Mouse (Mus musculus) heart, adult 8-10 months (tissue): Measurements from ENCODE around the gene Hemgn. TPM values are rescaled to one million over a fixed set of nuclear protein-coding genes. Genes with fewer than 3 reads are reported as not detected.

Experiments
- DNase-seq: peaks from one replicate; pipeline ENCODE4 v3.0.0; 2022; ENCODE audit warnings: low spot score
- total RNA-seq, 4 experiments: library from RNA; stranded (reverse); gene quantifications; 2 replicates each; pipeline ENCODE4 v1.2.4; 2022

The Hemgn gene
- total RNA-seq, 4 experiments from 2014 or later: 0.37 TPM; not detected in 3

DNA sequence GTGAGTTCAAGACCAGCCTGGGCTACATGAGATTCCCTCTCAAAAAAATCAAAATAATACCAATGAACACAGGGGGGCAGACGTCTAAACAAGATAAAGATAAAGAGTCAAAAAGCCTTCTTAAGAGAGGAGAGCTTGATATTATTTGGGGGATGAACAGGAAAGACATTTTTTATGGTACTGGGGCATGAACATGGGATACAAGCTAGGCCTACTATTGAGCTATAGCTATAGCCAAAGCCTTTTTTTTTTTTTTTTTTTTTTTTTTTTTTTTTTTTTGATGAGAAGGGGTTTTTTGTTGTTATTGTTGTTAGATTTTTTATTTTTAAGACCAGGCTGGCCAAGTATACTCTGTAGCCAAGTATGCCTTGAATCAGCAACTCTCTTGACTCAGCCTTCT is 1.2 kb downstream of the Hemgn start:
- DNase-seq: no peak

DNA sequence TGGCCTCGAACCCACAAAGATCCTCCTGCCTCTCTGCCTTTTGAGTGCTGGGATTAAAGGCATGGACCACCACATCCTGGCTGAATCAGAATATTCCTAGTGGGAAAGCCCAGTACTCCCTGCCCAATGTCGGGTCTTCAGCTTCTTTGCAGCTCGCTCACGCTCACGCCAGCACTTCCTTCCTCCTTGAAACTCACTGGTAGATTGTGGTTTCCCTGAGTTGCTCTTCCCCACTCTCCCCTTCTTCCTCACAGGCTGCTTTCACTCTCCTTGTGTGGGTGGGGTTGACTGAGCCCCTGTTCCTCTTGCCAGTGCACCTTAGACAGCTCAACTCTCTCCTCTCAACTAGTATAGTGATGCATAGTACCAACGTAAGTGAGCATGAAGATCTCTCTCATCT is 1.8 kb downstream of the Hemgn start:
- DNase-seq: peak; percentile 2

DNA sequence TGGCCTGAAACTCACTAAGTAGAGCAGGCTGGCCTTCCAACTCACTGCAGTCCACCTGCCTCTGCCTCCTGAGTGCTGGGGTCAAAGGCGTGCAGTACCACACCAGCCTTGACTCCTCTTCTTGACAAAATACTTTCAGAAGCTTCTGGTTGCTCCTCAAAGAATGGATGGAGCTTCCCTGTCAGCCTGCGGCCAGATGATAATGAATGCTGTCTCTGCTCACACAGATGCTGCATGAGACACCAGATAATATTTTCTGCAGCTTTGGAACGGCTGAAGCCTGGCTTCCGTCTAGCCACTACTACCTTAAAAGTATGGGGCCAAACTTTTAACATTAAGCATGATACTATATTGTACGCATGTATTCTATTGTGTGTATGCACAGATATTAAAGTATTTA is 2.6 kb downstream of the Hemgn start:
- no peak for DNase-seq

DNA sequence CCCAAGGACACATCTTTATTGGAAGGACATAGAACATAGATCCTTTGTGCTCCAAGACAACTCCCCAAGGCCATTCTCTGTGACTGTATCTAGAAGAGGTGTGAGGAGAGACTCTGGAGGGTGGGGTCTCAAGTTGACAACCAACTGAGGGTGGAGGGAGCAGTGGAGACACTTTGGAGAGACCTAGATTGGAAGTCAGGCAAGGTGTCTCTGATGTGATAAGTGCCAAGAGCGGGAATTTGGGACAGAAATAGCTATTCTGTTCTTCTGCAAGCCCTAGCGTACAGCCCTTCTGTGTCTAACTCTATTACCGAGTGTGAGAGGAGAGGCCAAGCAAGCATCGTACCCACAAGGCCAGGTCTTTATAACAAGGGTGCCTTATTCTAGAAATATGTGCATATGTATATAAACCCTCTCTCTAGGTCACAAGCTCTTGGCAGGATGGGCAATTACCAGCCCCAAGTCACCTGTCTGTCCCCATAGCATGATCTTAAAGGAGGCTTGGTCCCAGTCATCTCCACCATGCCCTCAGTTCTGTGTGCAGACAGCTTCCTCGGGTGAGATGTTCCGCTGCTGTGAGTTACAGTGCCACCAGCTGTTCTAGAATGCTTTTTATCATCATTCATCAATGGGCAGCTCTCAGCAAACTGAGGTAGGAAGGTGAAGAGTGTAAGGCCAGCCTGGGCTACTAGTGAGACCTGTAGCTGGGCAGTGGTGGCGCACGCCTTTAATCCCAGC is 6.2 kb downstream of the Hemgn start:
- DNase-seq: no peak

DNA sequence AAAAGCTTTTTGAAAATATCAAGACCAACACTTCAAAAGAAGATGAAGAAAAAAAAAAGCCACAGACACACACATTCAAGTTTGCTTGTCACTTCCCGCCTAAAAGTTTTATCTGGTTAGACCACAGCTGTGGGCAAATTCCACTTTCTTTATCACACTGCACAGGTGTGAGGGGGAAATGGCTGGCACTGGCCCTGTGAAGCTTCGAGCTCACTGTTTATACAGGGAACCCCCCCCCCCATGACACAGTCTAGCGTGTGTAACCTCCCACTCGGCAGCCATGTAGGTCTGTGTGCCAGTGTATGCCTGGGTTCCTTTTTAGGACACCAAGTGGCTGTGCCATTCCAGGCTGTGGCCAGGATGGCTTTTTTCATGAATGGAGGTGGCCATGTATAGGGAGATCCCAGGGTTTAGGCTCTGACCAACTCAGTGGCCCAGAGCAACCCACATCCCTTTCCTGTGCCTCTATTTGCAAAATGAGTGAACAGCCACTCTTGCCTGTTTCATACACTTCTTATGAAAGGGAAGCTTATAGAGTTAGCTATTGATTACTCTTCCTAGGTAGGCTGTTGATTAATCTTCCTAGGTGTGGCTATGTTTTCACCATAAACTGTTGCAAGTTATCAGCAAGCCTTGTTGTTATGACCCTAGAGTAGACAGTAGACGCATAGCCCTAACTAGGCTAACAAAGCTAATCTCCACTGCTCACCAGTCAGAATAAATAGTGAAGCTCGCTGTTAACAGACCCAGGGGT is 9.1 kb downstream of the Hemgn start:
- DNase-seq: no peak

DNA sequence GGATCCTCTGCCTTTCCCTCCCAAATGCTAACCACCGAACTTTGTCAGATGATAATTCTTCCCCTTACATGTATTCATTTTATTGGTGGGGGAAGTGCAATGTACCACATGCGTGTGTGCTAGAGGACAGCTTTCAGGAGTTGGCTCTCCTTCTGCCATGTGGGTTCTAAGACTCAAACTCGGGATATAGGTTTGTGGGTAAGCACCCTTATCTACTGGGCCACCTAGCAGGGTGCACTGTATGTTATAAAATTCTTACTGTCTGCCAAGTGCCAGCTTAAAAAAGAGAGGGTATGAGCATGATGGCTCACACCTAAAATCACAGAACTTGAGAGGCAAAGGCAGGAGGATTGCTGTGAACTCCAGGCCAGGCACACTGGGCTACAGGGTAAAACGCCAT is 14.5 kb downstream of the Hemgn start:
- DNase-seq: no peak

DNA sequence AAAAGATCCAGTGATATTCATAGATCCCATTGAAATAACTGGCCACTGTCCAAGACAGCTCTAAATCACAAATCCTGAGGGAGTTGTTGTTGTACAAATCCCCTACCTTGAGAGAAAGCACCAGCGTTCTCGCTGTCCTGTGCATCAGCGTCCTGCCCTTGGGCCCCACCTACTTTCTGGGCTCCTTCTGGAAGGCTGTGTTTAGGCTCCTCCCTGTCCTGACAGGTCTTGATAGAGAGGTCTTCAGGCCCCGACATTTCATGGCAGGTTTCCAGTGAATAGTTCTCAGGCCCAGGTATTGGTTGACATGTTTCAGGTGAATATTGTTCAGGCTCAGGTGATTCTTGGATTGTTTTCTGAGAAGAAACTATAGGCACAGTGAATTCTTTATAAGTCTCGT is 17.6 kb downstream of the Hemgn start:
- DNase-seq: no peak

DNA sequence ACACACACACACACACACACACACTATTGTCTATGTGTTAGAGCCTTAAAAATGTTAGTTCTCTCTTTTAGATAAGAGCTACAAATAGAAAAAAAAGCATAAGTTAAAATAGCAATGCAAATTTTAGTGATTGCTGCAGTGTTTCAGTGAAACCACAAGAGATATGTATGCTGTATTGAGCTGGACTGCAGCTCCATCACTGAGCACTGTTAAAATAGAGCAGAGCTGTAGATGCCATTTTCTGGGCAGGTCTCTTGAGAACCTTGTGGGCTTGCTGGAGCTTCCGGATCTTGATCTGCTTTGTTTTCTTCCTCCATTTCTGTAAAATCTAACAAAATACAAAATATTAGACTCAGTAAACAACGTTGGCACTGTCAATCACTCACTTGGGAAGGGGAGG is 18.9 kb downstream of the Hemgn start:
- no peak for DNase-seq

DNA sequence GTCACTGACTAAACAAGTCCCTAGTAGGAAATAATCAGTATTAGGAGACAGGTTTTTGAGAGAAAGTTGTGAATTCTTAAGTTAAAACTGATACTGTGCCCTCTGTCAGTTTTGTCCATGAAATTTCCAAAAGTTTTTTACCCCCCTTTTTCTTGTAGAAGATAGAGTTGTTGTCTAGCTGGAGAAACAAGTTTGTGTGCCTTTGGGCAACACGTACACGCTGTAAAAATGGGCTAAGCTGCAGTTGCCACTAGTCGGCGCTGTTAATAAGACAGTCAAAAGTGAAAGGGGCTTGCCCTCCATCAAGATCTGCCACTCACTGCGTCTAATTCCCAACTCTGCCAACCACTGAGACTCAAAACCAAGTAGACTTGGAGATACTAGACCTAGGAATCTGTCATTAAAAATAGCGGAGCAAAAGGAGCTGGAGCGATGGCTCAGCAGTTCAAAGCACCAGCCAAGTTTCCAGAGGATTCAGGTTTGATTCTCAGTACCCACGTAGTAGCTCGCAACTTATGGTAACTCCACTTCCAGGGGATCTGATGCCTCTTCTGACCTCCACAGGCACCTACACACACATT is 22.8 kb downstream of the Hemgn start:
- peak; percentile 78 for DNase-seq

DNA sequence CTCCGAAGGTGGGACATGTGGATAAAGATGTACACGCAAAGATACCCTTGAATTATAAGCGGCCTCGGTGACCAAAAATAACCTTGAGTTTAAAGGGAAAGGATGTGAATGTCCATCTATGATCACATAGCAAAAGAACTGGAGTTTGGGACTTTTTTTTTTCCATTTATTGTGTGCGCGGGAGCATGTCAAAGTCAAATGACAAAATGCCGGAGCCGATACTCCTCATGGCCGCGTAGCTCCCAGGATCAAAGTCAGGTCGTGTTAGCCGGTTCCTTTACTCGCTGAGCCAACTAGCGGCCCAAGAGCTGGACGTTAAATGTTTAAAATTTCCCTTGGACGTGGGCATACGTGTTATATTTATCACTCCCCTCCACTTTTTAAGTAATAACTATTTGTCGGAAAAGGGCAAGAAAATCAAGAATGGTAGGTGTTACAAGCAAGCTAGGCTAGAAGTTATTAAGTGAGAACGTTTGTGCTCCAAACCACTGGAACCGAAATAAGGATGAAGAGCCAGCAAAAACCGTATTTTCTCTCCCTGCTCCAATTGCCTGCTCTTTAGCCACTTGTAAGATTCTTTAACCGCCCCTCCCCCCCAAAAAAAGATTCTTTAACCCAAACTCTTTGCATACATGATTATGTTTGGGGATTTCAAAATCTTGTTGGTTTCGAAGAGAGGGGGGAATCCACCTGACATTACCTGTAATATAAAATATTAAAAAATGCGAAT is 23.5 kb downstream of the Hemgn start:
- no peak for DNase-seq

DNA sequence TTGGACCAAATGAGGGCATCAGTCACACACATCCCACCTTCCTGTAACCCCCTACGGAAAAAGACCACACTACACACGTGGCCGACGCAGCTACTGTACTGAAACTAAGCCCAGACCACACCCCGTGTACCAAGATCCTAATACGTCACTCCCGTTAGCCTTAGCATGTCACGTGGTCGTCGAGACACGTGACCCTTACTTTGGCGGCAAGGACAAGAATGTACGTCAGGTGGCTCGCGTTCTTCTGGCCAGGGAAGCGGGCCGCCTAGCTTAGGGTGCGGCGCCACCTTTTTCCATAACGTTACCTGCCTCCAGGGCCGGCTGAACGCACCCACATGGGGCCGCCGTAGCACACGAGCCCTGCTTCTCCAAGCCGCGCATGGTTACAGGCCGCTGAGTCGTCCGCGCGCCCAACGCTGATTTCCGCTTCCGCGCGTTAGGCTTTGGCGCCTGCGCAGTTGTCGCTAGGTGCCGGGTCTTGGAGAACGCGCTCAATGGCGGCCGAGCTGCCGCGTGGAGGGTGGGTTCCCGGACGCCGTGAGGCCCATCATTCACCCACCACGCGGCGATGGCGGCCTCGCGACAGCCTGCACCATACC is 24.2 kb downstream of the Hemgn start, which contains the start of gene Trmo:
Gene Trmo (minus strand): TSS at position 425 of the 599 bp plus-strand sequence.
- peak; percentile 94 for DNase-seq

DNA sequence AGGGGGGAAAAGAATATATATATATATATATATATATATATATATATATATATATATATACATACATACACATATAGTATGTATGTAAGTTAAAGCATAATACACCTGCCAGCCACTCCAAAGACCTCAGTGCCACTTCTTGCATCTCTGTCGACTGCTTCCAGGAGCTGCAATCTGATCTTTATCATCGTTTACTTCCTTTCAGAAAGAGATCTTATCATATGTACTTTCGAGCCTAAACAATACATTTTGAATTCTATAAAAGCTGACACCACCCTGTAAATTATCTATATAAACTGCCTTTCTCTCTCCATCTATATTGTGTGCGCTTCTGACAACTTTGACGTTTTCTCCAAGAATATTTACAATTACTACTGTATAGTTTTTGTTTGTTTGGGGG is 24.8 kb downstream of the Hemgn start:
- no peak for DNase-seq

DNA sequence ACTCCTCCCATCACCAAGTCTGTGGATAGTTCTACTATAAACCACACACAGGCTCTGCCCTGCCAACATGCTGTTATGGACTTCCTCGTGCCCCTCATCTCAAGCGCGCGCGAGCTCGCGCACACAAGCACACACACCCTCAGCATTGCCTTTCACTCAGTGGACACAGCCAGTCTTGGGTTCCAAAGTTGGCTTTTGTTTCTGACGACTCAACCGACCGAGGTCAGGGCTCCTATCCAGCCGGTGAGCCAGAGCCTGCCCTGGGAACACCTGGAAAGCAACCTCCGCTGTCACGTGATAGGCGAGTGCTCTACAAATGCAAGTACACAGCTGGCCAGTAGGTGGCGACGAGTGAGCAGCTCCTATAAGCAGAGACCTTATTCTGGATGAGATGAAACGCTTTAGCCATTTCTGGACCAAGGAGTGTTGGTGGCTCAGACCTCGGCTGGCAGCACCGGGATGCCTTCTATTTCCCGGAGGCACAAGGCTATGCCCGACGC is 38.4 kb downstream of the Hemgn start:
- DNase-seq: peak; percentile 77

DNA sequence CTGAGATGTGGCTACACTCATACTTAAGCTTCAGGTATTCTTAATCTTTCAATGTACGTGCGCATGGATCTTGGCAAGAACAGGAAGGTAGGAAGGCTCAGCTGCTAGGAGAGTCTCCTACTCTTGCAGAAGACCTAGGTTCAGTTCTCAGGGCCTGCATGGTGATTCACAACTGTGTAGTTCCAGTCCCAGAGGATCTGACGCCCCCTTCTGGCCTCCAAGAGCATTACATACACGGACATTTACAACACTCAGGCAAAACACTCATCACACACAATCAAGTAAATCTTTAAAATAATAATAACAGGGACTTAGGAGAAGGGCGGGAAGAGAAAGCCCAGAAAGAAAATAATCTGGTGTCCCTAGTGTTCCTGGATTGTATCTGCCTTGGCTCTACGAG is 38.9 kb downstream of the Hemgn start:
- DNase-seq: no peak

DNA sequence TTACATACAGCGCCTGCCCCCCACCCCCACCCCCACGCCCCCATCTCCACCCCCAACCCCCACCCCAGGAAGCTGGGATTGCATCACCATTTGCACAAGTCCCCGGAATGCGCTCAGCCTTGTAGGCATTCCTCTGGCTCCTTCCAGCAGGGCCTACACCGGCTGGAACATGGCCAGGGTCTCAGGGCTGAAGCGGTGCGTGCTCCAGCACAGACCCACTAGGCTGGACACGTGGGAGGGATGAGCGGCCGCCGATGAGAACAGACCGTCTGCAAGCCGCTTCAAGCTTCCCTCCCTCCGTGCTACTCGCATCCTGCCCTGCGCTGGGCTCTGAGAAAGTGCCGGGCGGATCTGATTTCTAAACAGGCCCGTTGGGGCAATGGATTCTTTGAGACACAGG is 42.3 kb downstream of the Hemgn start:
- DNase-seq: no peak

DNA sequence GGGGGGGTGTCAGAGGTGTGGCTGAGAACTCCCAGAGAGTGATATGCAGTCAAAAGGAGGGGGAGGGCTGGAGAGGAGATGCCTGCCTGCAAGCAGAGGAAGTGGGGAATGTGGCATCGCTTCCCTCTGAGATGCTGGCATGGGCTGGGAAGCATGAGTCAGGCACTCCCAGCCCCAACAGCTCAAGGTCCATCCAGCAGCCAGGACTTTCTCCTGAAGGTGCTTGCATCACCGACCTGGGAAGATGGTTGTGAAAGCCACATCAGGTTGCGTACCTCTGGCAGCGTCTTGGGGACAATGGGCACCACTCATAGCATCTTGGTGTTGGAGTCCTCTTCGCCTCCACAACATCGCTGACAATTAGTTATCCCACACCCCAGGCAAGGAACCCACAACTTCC is 42.9 kb downstream of the Hemgn start:
- no peak for DNase-seq

DNA sequence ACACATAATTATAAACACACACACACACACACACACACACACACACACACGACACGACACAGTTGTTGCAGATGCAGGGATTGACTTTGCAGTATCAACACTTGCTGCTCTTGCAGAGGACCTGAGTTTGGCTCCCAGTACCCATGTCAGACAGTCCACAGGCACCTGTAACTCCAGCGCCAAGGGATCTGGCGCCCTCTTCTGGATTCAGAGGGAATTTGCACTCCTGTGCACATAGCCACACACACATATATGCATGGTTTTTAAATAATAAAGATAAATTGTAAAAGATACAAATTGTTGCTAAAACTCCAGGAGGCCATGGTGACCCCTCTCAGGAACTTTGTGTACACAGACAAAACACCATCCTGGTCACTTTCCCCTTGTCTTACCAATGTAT is 44.2 kb downstream of the Hemgn start:
- DNase-seq: no peak

DNA sequence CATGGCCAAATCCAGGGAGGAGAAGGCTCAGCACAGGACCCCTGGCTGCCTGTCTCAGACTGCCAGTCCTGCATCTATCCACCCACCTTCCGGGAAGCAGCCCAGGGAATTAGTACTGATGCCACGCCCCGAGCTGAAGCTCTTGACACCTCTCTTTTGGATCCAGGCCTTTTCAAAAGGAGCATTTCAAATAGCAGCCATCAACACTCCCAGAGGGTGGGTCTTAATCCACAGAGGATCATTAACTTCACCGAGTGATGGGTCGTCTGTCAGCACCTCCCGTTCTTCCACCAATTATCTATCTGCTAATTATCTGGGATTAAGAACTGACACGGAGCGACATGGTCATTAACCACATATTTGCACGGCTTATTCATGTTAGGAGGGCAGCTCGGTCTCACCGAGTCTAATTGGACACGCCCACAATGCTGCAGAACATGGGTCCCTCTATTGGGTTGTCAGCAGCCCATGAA is 45.8 kb downstream of the Hemgn start:
- DNase-seq: no peak

DNA sequence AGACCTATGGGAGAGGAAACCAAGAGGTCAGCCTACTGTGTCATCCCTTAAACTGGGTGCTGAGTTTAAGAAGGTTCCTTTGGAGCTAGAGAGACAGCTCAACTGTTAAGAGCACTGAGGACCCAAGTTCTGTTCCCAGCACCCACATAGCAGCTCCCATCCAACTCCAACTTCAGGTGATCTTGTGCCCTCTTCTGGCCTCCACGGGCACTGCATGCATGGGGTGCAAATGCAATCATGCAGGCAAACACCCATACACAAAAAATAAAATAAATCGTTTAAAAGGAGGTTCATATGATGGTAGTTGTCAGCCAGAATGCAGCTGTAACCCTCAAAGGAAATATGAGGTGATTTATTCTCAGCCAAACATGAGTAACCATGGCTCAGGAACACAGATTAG is 48.9 kb downstream of the Hemgn start:
- DNase-seq: no peak

DNA sequence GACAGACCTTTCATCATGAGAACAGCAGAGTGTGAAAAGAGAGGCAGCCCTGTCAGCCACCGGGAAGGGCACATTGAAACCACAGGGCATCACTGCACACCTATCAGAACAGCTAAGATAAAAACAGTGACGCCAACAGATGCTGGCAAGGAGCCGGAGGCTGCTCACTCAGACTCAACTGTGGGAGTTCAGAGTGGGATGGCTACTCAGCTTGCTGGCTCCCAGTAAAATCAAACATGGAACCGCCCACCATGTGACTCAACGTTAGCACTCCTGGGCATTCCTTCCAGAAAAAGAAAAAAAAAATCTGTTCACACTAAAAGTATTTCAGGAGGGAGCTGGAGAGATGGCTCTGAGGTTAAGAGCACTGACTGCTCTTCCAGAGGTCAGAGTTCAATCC is 52.0 kb downstream of the Hemgn start:
- no peak for DNase-seq

DNA sequence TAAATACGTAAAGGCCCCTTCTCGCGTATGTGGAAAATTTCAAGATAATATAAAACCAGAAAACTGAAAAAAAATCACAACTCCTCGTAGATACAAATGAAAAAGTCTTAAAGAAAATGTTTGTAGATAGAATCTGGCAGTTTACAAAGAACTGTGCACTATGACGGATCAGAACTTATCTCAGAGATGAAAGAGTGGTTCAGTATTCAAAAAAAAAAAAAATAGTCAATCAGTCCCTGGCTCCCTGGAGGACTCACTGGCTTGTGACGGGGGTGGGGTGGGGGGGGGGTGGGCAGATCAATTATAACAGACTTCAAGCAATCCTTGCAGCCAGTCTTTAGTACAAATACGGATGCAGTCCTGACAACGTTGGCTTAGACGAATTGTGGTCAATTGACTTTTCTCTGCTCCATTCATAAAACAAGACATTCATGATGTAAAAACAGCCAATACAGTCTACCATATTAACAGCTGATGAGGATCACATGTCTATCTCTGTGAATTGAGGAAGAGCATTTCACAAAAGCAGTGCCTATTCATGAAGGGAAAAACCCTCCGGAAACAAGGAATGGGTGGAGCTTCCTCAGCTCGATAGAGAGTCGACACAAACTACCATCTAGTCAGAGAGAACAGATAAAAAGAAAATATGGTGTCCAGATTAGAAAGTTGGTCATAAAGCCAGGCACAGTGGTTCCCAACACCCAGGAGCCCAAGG is 53.6 kb downstream of the Hemgn start:
- no peak for DNase-seq
